Mouse (Mus musculus): Measurements from ENCODE around the gene Emid1. TPM values are rescaled to one million over a fixed set of nuclear protein-coding genes. Genes with fewer than 3 reads are reported as not detected.

Emid1 gene
- polyA plus RNA-seq, 1 experiment = 13.3 TPM

DNA sequence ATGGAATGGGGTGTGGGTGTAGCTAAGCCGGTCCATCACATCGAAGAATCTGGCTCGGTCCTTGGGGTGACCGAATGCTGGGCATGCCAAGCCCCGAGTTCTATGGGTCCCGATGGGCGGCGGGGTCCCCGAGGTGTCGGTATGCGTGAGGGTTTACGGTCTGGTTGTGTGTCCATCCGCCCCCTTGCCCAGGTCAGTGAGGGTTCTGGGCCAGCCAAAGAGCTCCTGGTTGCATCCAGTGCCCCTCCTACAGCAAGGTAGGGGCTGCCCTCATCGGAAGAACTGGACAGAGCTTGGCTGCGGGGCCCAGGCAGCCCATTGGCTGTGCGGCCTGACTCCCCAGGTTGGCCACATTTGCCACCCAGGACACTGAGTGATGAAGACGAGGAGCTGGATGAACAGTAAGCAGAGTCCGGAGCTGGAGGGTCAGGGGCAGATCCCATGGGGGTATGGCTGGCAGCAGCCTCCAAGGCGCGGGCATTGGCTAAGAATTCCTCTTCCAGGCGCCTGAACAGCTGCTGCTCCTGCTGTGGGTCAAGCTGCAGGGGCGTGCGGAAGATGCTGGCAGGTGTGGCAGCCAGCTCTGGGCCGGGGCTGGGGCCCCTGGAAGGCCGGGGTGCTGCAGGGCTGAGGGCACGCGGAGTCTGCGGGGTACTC is 91.2 kb downstream of the Emid1 start:
- Histone ChIP-seq H3K4me3 (replicated peaks; ENCODE audit: insufficient read depth, low read depth, low read length) (no peak overlapping the region), H3K27ac (ENCODE audit: insufficient read depth, low read length) (no peak overlapping the region), H3K27me3 (ENCODE audit: control insufficient read depth, insufficient read depth, low read length) (no peaks in the 10 kb centered on the region; the same call in 1 of the 2 replicates), H3K4me1 (ENCODE audit: control insufficient read depth, insufficient read depth, low read length) (peaks cover 19% of the 10 kb centered on the region)
- 72% methylated on average over 28 of the region's 28 CpGs for WGBS
- no peak for TF ChIP-seq CTCF (IDR thresholded peaks at IDR 0.05; ENCODE audit: borderline replicate concordance, insufficient read depth, low read depth, low read length)
- no peak for TF ChIP-seq POLR2A (IDR thresholded peaks at IDR 0.05; ENCODE audit: borderline replicate concordance, insufficient read depth, low read length)
- DNase-seq = no peak

DNA sequence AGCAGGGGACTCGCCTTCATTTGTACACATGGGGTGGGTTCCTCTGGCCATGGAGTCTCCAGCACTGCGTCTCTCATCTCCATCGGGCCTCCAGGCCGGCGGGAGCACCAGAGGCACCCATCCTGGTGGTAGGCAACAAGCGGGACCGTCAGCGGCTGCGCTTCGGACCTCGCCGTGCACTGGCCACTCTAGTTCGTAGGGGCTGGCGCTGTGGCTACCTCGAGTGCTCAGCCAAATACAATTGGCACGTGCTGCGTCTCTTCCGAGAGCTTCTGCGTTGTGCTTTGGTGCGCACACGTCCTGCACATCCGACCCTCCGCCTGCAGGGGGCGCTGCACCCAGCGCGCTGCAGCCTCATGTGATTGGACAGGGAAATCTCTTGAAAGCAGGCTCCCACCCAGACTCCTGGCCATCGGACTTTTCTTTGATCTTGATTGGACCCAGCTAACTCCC is 92.3 kb downstream of the Emid1 start:
- 11% methylated on average over 27 of the region's 27 CpGs for WGBS
- H3K4me3 ChIP-seq (replicated peaks; ENCODE audit: insufficient read depth, low read depth, low read length) = no peak overlapping the region
- TF ChIP-seq CTCF (IDR thresholded peaks at IDR 0.05; ENCODE audit: borderline replicate concordance, insufficient read depth, low read depth, low read length) (peak; percentile 66), POLR2A (IDR thresholded peaks at IDR 0.05; ENCODE audit: borderline replicate concordance, insufficient read depth, low read length) (no peak)
- peaks cover 25% of the 10 kb centered on the region for H3K4me1 ChIP-seq (ENCODE audit: control insufficient read depth, insufficient read depth, low read length)
- H3K27me3 ChIP-seq (ENCODE audit: control insufficient read depth, insufficient read depth, low read length) = no peaks in the 10 kb centered on the region; the same call in 1 of the 2 replicates
- no peak overlapping the region for H3K27ac ChIP-seq (ENCODE audit: insufficient read depth, low read length)
- DNase-seq = no peak

DNA sequence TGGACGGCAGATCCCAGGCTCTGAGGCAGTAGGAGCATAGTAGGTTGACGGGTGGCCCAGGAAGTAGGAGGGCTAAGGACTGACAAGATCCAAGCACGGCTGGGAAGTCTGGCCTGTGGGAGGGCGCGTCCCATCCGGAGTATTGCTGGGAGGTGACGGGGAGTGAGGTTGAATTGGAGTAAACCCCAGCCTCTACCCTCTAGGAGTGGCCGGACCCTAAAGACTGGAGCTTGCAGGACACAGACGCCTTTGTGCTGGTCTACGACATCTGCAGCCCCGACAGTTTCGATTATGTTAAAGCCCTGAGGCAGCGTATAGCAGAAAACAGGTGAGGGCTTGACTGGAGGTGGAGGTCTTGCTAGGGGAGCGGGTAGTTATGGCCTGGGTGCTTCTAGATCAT is 92.8 kb downstream of the Emid1 start:
- no peak for TF ChIP-seq CTCF (IDR thresholded peaks at IDR 0.05; ENCODE audit: borderline replicate concordance, insufficient read depth, low read depth, low read length)
- TF ChIP-seq POLR2A (IDR thresholded peaks at IDR 0.05; ENCODE audit: borderline replicate concordance, insufficient read depth, low read length) = no peak
- 37% methylated on average over 14 of the region's 14 CpGs for WGBS
- H3K4me3 ChIP-seq (replicated peaks; ENCODE audit: insufficient read depth, low read depth, low read length) = no peak overlapping the region
- no peaks in the 10 kb centered on the region; the same call in 1 of the 2 replicates for H3K27me3 ChIP-seq (ENCODE audit: control insufficient read depth, insufficient read depth, low read length)
- DNase-seq = no peak
- no peak overlapping the region for H3K27ac ChIP-seq (ENCODE audit: insufficient read depth, low read length)
- H3K4me1 ChIP-seq (ENCODE audit: control insufficient read depth, insufficient read depth, low read length) = peaks cover 25% of the 10 kb centered on the region

DNA sequence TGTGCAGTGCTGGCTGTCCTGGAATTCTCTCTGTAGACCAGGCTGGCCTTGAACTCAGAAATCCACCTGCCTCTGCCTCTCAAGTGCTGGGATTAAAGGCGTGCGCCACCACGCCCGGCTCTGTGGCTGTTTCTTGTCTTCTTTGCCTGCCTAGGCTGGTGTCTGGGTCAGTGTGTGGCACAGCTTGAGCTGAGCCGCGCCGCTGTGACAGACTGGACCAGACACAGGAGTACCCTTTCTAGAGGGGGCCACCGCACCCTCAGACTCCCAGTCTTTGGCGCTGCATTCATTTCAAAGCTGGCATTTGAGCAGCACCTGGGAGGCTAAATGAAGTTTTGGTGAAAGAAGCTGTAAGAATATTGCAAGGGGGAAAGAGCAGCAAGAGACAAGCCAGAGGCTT is 93.3 kb downstream of the Emid1 start:
- Histone ChIP-seq H3K27me3 (ENCODE audit: control insufficient read depth, insufficient read depth, low read length) (no peaks in the 10 kb centered on the region; the same call in 1 of the 2 replicates), H3K4me3 (replicated peaks; ENCODE audit: insufficient read depth, low read depth, low read length) (no peak overlapping the region), H3K4me1 (ENCODE audit: control insufficient read depth, insufficient read depth, low read length) (peaks cover 25% of the 10 kb centered on the region), H3K27ac (ENCODE audit: insufficient read depth, low read length) (no peak overlapping the region)
- WGBS = 36% methylated on average over 9 of the region's 9 CpGs
- TF ChIP-seq CTCF (IDR thresholded peaks at IDR 0.05; ENCODE audit: borderline replicate concordance, insufficient read depth, low read depth, low read length) = no peak
- TF ChIP-seq POLR2A (IDR thresholded peaks at IDR 0.05; ENCODE audit: borderline replicate concordance, insufficient read depth, low read length) = no peak
- DNase-seq = no peak

DNA sequence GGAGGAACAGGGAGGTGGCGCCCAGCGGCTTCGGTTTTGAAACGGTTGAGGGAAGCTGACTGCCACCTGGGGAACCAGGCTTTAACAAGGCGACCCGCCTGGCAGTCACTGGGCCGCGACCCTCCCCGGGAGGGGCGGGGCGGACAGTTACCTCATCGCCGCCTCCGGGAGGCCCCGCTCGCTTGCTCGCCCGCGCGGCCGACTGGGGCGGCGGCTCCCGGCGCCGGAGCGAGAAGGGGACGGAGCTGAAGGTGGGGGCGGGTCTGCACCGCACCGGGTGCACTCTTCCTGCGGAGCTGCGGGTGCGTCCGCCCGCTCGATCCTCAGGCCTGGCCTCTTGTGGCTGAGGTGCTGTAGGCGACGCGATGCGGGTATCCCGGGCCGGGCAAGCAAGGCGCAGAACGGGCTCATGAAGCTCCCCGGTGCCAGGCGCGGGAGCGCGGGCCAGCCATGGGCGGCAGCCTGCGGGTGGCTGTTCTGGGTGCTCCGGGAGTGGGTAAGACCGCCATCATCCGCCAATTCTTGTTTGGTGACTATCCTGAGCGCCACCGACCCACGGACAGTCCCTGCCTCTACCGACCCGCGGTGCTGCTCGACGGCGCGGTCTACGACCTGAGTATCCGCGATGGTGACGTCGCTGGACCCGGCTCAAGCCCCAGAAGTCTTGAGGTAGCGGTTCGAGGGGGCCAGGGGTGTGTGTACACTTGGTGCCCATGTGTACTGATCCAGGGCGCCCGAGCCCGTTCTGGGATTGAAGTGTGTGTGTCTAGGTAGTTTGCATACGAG is 94.0 kb downstream of the Emid1 start, which contains the start of gene Rasl10a:
TSS of gene Rasl10a (plus strand) at position 273 of the 786 bp plus-strand sequence.
- WGBS = 4% methylated on average over 77 of the region's 77 CpGs
- Histone ChIP-seq H3K27ac (ENCODE audit: insufficient read depth, low read length) (no peak within 1 kb of the TSS), H3K27me3 (ENCODE audit: control insufficient read depth, insufficient read depth, low read length) (no peaks in the 10 kb centered on the region; the same call in 1 of the 2 replicates), H3K4me3 (replicated peaks; ENCODE audit: insufficient read depth, low read depth, low read length) (peak within 1 kb of the TSS; percentile 19), H3K4me1 (ENCODE audit: control insufficient read depth, insufficient read depth, low read length) (peaks cover 20% of the 10 kb centered on the region)
- TF ChIP-seq CTCF (IDR thresholded peaks at IDR 0.05; ENCODE audit: borderline replicate concordance, insufficient read depth, low read depth, low read length) (no peak), POLR2A (IDR thresholded peaks at IDR 0.05; ENCODE audit: borderline replicate concordance, insufficient read depth, low read length) (no peak)
- DNase-seq = no peak

GRCm38 (mm10) chr11:5057541-5057855 is 94.6 kb downstream of the Emid1 start:
- no peak for DNase-seq
- Histone ChIP-seq H3K27me3 (ENCODE audit: control insufficient read depth, insufficient read depth, low read length) (no peaks in the 10 kb centered on the region; the same call in 1 of the 2 replicates), H3K27ac (ENCODE audit: insufficient read depth, low read length) (no peak overlapping the region), H3K4me3 (replicated peaks; ENCODE audit: insufficient read depth, low read depth, low read length) (no peak overlapping the region), H3K4me1 (ENCODE audit: control insufficient read depth, insufficient read depth, low read length) (peaks cover 15% of the 10 kb centered on the region)
- TF ChIP-seq CTCF (IDR thresholded peaks at IDR 0.05; ENCODE audit: borderline replicate concordance, insufficient read depth, low read depth, low read length) = no peak
- TF ChIP-seq POLR2A (IDR thresholded peaks at IDR 0.05; ENCODE audit: borderline replicate concordance, insufficient read depth, low read length) = no peak
- WGBS = 55% methylated on average over 8 of the region's 8 CpGs

GRCm38 (mm10) chr11:5057064-5057463 is 95.0 kb downstream of the Emid1 start:
- TF ChIP-seq POLR2A (IDR thresholded peaks at IDR 0.05; ENCODE audit: borderline replicate concordance, insufficient read depth, low read length) = no peak
- no peak for TF ChIP-seq CTCF (IDR thresholded peaks at IDR 0.05; ENCODE audit: borderline replicate concordance, insufficient read depth, low read depth, low read length)
- peaks cover 11% of the 10 kb centered on the region for H3K4me1 ChIP-seq (ENCODE audit: control insufficient read depth, insufficient read depth, low read length)
- DNase-seq = no peak
- WGBS = 67% methylated on average over 8 of the region's 8 CpGs
- H3K27me3 ChIP-seq (ENCODE audit: control insufficient read depth, insufficient read depth, low read length) = no peaks in the 10 kb centered on the region; the same call in 1 of the 2 replicates
- H3K4me3 ChIP-seq (replicated peaks; ENCODE audit: insufficient read depth, low read depth, low read length) = no peak overlapping the region
- no peak overlapping the region for H3K27ac ChIP-seq (ENCODE audit: insufficient read depth, low read length)

Other genes starting within 250 kb of the Emid1 start
- 197 and 273 TPM in 2 replicates for gene Nefh, start 204.2 kb downstream of the Emid1 start, polyA plus RNA-seq (2012; rRNA removed)
- 180 and 181 TPM in 2 replicates for gene Ap1b1, start 165.4 kb downstream of the Emid1 start, polyA plus RNA-seq (2012; rRNA removed)
- gene Rasl10a, start 94.1 kb downstream of the Emid1 start, polyA plus RNA-seq (2012; rRNA removed) = 2.3 and 2.9 TPM in 2 replicates
- 52.2 and 57.4 TPM in 2 replicates for gene Gas2l1, start 86.9 kb downstream of the Emid1 start, polyA plus RNA-seq (2012; rRNA removed)
- gene Rhbdd3, start 53.3 kb downstream of the Emid1 start, polyA plus RNA-seq (2012; rRNA removed) = 27.6 and 29.5 TPM in 2 replicates
- 412 and 449 TPM in 2 replicates for gene Ewsr1, start 53.0 kb downstream of the Emid1 start, polyA plus RNA-seq (2012; rRNA removed)
- gene Kremen1, start 109.3 kb upstream of the Emid1 start, polyA plus RNA-seq (2012; rRNA removed) = 8.6 and 9.9 TPM in 2 replicates